Mouse (Mus musculus) neural tube, embryonic 10.5 days (tissue): Measurements from ENCODE around the gene Egfl8.
A peak's percentile ranks its signal among the peaks of the same experiment; 100 is the strongest.

Experiments used
- DNase-seq: peaks from one replicate; pipeline ENCODE4 v3.0.0-alpha.2; 2017; ENCODE audit warnings: low spot score; ENCODE audit errors: extremely low spot score

Egfl8 gene

GRCm38 (mm10) chr17:34648141-34648890, 32.5 kb upstream of the Egfl8 start:
- no peak for DNase-seq

GRCm38 (mm10) chr17:34646906-34647787, 31.4 kb upstream of the Egfl8 start, which contains the start of gene Atf6b:
Atf6b (plus strand) TSS chr17:34647146.
- peak; percentile 88 for DNase-seq

- no peak for DNase-seq
Measured at GRCm38 (mm10) chr17:34645831-34646511, 30.2 kb upstream of the Egfl8 start.

- no peak for DNase-seq
Measured at GRCm38 (mm10) chr17:34645256-34645829, 29.6 kb upstream of the Egfl8 start.

- DNase-seq: peak; percentile 92
Measured at GRCm38 (mm10) chr17:34644608-34645007, 28.8 kb upstream of the Egfl8 start, which contains the start of gene Fkbpl. Fkbpl (plus strand) TSS chr17:34644764.

GRCm38 (mm10) chr17:34643944-34644343, 28.2 kb upstream of the Egfl8 start:
- no peak for DNase-seq

GRCm38 (mm10) chr17:34643379-34643778, 27.6 kb upstream of the Egfl8 start:
- no peak for DNase-seq

- no peak for DNase-seq
Measured at GRCm38 (mm10) chr17:34641945-34642344, 26.2 kb upstream of the Egfl8 start.

- DNase-seq: peak; percentile 54
Measured at GRCm38 (mm10) chr17:34640778-34641601, 25.2 kb upstream of the Egfl8 start.

- no peak for DNase-seq
Measured at GRCm38 (mm10) chr17:34639461-34640255, 23.9 kb upstream of the Egfl8 start.

GRCm38 (mm10) chr17:34637459-34637858, 21.7 kb upstream of the Egfl8 start:
- DNase-seq: no peak

- no peak for DNase-seq
Measured at GRCm38 (mm10) chr17:34635671-34636070, 19.9 kb upstream of the Egfl8 start.

- DNase-seq: peak; percentile 47
Measured at GRCm38 (mm10) chr17:34632261-34632691, 16.5 kb upstream of the Egfl8 start.

- DNase-seq: no peak
Measured at GRCm38 (mm10) chr17:34631647-34632046, 15.9 kb upstream of the Egfl8 start.

- no peak for DNase-seq
Measured at GRCm38 (mm10) chr17:34630761-34631301, 15.1 kb upstream of the Egfl8 start.

- DNase-seq: no peak
Measured at GRCm38 (mm10) chr17:34629796-34630603, 14.2 kb upstream of the Egfl8 start.

- peak; percentile 42 for DNase-seq
Measured at GRCm38 (mm10) chr17:34629221-34629751, 13.5 kb upstream of the Egfl8 start, which contains the start of gene Prrt1. Prrt1 (plus strand) TSS chr17:34629533.

- DNase-seq: no peak
Measured at GRCm38 (mm10) chr17:34628644-34628967, 12.8 kb upstream of the Egfl8 start.
